ENCODE assay signal across 8 mouse cellular contexts in the genomic region with DNA sequence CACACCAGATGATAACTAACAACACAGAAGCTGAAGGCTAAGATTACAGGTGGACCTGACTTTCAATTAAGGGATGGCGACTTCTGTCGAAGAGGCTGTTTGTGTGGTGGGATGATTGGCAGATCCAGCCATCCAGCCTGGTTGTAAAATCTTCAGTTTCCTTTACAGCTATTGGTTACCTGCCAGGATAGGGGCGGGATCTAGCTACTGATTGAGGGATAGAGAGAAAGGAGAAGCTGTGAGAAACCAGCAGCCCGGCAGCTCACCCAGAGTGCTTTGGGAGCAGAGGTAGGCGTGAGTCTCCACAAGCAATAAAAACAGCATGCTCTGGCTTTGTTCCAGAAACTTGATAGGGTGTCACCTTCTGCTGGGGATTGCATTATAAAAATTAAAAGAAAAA.
A peak's percentile ranks its signal among the peaks of the same experiment; 100 is the strongest.
DNase-seq lines count a peak whose midpoint lies in the region; ATAC-seq lines count a peak whose summit lies in the region.

No protein-coding gene starts in this region.

- H3K4me3 ChIP-seq in heart, embryonic 12.5 days, result no peak overlapping the region
- H3K4me3 ChIP-seq in limb, embryonic 15.5 days, result peak overlapping the region; percentile 28

- no peak for DNase-seq in heart, postnatal 36 days
- peak; percentile 81 for DNase-seq in embryo, embryonic 10.5 days (ENCODE audit: low spot score)
- peak; percentile 16 to 17 for DNase-seq in heart, postnatal 10 days
- DNase-seq in kidney, postnatal 36 days, result peak; percentile 71 to 74
- DNase-seq in right cerebral cortex, postnatal 25 days, result peak; percentile 63

- H3K4me2 ChIP-seq in heart, embryonic 12.5 days, result peak overlapping the region; percentile 40
- peak overlapping the region; percentile 39 for H3K4me2 ChIP-seq in limb, embryonic 15.5 days

- peak; percentile 77; the same call in 1 of the 2 replicates for ATAC-seq in heart, embryonic 12.5 days (ENCODE audit: insufficient number of reproducible peaks, low FRiP score)
- no peak for ATAC-seq in limb, embryonic 15.5 days (ENCODE audit: insufficient number of reproducible peaks, low FRiP score, low TSS enrichment, low read depth)
- no peak for ATAC-seq in monocyte, adult 5-6 weeks (replicated peaks; ENCODE audit: insufficient number of reproducible peaks, low FRiP score, low TSS enrichment, poor library complexity, severe bottlenecking)

- no peaks in the 10 kb centered on the region for H3K4me1 ChIP-seq in heart, embryonic 12.5 days (replicated peaks)
- no peaks in the 10 kb centered on the region for H3K4me1 ChIP-seq in limb, embryonic 15.5 days

- H3K27ac ChIP-seq in heart, embryonic 12.5 days (ENCODE audit: poor library complexity, severe bottlenecking), result no peak overlapping the region
- no peak overlapping the region for H3K27ac ChIP-seq in limb, embryonic 15.5 days

- no peaks in the 10 kb centered on the region for H3K9me3 ChIP-seq in heart, embryonic 12.5 days (replicated peaks)
- H3K9me3 ChIP-seq in limb, embryonic 15.5 days, result no peaks in the 10 kb centered on the region

- H3K9ac ChIP-seq in heart, embryonic 12.5 days, result no peak overlapping the region
- no peak overlapping the region for H3K9ac ChIP-seq in limb, embryonic 15.5 days

- WGBS in heart, embryonic 12.5 days, result 26% methylated on average over 5 of the region's 5 CpGs
- WGBS in limb, embryonic 15.5 days, result 6% methylated on average over 5 of the region's 5 CpGs

- intact Hi-C loops in heart, postnatal 36 days (cut with DNase I), result no loop called here
- intact Hi-C loops in heart, postnatal 10 days (cut with DNase I), result no loop called here

- H3K27me3 ChIP-seq in heart, embryonic 12.5 days (replicated peaks), result no peaks in the 10 kb centered on the region
- no peaks in the 10 kb centered on the region for H3K27me3 ChIP-seq in limb, embryonic 15.5 days

- H3K36me3 ChIP-seq in heart, embryonic 12.5 days, result no peaks in the 10 kb centered on the region
- no peaks in the 10 kb centered on the region for H3K36me3 ChIP-seq in limb, embryonic 15.5 days

Comparison
In these comparisons a context has a peak if more than half of its experiments do, and no peak if none do; other contexts are left out.
1. DNase-seq: peak in embryo, embryonic 10.5 days (single experiment), heart, postnatal 10 days (2 of 2), kidney, postnatal 36 days (2 of 2) and right cerebral cortex, postnatal 25 days (single experiment); none in heart, postnatal 36 days (0 of 2).